Mouse (Mus musculus) 3T3-L1 (cell line): Measurements from ENCODE around the gene Hdac7.

Source experiments
- DNase-seq: peaks from one replicate; pipeline ENCODE4 v3.0.0-alpha.2; 2015; ENCODE audit warnings: low read depth, low spot score

Hdac7 gene

DNA sequence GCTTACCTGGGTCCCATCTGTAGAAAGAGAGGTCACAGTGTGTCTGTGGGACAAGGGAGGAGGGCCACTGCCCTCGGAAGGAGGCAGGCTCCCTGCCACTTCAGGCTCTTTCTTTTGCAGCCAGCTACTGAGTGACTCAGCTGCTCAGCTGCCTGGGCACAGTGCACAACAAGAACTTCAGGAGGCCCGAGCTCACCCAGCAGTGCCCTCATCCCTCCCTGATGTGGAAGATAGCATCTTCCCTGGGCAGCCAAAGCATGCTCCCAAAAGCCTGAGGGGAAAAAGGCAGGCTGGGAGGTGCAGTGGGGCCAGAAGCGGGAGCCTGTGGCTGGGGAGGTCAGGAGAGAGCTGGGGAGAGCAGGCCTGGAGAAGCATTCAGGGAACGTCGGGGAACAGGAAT, 29.6 kb downstream of the Hdac7 start:
- peak; percentile 63 for DNase-seq

DNA sequence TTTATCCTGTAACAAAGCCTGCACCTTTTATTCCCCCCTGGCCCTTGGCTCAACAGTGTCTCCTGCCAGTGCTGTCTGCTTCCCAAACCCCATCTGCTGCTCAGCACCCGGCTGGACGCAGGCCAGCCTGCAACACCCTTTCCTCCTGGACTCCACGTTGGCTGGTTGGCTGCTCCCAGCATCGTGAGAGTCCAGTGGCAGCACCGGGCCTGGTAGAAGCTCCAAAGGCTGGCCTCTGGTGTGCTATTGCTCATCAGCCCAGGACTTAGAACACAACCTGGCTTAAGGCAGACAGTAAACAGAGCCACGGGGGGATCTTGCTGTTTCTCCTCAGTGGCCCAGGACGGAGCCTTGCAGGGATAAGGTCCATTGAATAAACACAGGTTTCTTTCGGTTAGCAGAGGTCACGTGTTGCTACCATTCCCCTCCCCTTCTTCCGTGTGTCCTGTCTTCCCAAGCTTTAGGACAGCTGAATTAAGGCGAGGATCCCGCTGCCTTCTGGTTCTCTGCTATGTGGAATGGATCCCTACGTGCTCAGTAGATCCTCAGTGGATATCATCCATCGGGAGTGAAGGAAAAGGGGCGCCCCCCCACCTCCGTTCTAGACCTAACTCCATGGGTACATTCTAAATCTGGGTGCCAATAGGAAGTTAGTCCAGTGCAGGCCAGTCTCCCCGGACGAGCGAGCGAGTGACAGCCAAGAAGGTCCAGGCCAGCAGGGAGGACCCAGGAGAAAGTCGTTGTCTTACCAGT, 30.7 kb downstream of the Hdac7 start:
- DNase-seq = peak; percentile 55

DNA sequence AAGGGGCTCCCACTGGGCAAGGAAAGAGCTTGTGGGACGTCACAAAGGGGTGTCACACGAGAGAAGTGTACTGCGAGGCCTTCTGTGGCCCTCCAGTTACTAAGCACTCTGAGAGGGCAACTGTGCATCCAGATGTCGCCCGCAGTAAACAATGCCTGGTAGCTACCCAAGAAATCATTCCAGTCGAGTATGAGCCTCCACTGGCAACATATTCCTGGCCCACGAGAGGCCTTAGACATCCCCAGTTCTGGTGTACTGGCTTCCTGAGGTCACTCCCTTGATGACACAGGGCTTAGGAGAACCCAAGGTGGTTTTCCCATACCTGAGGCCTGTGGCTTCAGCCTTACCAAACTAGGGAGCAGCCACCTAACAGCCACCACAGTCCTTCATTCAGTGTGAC, 31.4 kb downstream of the Hdac7 start:
- DNase-seq = no peak

DNA sequence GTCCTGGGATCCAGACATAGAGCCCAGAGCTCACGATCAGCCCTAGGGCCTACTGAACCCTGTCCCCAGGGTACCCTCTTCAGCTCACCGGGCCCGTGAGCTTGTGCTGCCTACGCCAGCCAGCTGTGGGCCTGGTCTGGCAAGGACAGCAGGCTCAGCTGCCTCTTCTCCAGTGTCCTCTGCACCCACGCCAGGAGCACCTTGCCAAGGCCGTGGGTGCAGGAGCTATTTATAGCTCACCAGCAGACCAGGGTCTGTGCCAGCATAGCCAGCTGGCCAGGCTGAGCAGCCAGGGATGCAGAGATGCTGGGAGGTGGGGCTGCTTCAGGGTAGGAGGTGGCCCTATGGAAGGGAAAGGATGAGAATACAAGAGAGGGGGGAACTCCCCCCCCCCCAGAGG, 32.2 kb downstream of the Hdac7 start:
- peak; percentile 80 for DNase-seq

DNA sequence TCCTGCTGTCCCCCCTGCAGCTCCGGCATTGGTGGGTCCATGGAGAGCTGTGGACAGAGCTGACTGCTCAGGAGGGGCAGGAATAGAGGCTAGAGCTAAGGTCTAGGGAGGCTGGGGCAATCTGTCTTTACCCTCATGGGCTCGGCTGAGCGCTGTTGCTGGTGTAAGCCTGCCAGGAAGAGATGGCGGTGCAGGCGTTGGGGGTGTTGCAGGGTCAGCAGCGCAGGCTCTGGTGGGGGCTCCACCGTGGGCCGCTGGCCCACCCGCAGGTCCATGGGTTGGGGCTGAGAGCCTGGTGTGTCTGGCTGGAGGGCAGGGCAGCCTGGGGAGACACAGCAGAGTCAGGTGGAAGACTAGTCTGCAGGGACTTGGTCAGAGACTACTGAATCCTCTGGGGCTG, 33.0 kb downstream of the Hdac7 start:
- DNase-seq = no peak

DNA sequence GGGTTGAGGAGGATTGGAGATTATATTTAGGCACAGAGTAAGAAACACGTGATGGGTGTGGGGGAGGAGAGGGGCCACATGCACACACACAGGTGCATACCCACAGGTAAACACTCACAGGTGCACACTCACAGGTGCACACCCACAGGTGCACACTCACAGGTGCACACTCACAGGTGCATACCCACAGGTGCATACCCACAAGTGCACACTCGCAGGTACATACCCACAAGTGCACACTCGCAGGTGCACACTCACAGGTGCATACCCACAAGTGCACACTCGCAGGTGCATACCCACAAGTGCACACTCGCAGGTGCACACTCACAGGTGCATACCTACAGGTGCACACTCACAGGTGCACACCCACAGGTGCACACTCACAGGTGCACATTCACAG, 33.9 kb downstream of the Hdac7 start:
- no peak for DNase-seq

DNA sequence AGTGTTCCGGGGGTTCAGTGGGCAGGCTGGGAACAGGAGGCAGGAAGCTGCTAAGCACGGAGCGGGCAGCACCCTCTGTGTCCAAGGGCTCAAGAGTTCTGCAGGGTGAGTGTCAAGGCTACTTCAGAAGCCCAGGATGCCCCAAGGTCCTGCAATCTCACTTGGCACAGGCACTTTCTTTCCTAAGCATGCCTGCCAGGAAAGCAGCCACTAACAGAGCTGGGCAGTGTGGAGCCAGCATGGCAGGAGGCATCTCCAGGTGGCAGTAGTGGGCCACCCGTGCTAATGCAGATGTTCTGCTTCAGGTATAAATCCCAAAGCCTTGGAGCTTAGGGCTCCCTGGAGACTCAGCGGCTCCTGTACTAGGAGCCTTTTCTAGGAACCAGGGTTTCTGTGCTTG, 34.4 kb downstream of the Hdac7 start:
- peak; percentile 51 for DNase-seq

DNA sequence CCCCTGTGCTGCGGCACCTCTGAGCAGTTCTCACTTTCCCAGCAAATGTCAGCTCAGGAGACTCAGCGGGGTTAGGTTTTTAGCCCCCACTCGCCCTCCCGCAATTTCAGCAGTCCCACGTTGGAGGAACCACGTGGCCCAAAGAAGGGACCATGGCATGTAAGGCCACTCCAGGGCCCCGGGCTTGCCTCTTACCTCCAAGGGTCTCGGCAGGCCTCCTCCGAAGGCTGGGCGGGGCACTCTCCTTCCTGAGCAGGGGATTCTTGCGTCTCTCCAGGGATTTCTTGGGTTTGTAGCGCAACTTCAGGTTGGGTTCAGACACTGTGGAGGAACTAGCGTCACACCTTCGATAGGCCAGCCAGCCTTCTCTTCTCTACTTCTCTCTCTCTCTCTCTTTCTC, 35.1 kb downstream of the Hdac7 start:
- no peak for DNase-seq

DNA sequence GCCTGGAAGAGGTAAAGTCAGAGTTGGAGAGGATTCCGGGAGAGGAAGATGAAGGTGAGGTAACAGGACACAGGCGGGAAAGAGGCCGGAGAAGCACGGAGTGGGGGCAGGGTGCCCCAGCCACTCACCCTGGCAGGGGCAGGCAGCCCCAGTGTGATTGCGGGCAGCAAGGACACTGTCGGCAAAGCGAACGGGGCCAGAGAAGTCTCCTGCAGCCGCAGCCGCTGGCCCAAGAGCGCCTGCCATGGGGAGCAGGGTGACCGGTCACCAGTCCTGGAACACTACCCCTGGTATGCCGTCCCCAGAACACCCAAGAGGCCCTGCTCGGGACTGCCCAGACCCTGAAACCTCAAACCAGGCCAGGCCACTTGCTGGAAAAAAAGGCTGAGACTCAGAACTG, 35.8 kb downstream of the Hdac7 start:
- no peak for DNase-seq

DNA sequence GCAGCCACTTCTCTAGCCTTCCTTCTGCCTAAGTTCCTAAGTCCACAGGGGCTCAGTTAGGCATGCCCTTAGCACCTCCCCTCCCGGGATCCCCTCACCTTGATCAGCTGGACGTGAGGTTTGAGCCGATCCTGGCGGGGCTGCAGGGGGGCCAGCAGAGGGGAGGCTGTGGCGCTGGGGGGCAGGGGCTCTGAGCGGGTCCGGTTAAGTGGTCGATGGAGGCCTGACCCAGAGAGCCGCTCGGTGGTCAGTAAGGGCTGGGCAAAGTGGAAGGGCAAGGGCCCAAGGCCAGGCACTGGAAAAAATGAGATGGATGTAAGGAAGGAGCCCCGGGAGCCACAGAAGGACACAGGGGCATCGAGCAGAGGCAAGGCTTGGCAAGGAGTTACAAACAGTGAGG, 36.4 kb downstream of the Hdac7 start:
- DNase-seq = no peak

DNA sequence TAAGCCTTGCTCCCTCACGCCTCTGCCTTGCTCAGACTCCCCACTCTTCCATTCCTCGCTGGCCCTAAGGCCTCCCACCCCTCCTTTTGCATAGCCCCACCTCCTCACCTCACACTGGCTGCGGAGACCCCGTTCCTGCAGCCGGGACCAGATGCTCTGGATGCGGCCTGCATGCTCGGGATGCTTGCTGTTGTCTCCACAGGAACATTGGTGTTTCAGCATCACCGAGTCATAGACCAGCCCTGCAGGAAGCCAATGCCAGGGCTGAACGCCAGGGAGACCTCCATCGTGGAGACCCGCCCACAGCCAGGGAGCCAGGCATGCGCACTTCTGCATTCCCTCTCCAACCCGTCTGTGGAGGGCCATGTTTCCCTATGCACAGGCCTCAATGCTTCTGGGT, 41.7 kb downstream of the Hdac7 start:
- DNase-seq = no peak

DNA sequence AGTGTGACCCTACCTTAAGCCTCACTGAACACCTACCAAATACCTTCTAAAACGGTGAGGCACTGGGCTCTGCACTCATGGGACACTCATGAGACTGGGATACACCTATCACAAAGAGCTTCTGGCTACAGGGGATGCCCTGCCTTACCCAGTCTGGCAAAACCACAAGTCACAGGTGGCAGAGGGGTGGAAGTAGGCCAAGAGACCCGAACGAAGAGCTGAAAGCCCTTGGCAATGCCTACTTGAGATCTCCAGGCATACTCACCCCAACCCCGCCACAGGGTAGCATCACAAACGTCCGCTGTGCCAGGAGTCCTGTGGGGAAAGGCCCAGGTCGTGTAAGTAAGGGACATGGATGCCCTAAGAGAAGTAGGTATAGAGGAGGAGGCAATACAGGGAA, 42.5 kb downstream of the Hdac7 start:
- DNase-seq = no peak

DNA sequence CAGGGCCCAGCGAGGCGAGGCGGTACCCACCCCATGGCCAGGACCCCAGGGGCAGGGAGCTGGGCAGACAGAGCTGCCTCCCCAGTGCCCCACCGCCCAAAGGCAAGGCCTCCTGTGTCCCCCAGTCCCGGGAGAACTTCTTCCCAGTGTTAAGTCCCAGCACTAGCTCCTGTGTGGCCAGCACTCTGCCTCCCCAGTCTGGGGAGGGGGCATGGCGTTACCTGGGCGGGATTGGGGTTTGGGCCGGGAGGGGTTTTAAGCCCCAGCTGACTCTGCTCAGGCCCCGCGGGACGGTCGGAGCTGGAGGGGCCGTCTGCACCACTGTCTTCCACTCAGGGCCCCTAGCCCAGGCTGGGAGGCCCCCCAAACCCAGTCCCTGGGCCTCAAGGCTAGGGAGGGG, 43.4 kb downstream of the Hdac7 start:
- no peak for DNase-seq

DNA sequence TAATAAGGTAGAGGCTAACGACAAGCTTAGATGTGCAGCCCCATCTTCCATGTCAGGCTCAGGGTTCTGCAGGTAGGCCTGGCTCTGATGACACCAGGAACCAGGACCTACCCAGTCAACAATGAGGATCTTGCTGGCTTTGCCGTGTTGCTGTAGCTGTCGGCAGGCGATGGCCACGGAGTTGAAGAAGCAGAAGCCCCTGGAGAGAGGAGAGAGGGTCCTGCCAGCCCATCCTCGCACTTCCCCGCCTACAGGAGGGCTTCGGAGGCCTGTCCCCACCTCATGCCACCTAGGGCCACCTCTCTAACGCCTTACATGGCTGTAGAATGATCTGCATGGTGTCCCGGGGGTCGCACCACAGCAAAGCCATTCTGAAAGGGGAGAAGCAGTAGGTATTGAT, 44.9 kb downstream of the Hdac7 start:
- no peak for DNase-seq

DNA sequence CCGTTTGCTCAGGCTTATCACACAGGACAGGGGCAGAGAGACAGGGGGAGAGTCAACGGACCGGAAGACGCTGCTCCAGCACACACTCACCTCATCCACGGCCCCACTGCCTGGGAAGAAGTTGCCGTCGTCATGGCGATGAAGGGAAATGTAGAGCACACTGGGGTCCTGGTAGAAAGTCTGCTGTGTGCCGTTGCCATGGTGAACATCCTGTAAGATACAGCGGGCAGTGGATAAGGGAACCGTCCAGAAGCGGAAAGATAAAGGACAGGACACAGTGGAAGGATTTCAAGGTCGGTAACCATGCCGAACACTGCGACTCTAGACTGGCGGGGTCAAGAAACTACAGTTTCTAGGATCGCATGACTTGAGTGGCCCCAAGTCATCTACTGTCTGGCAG, 46.2 kb downstream of the Hdac7 start:
- DNase-seq = no peak

DNA sequence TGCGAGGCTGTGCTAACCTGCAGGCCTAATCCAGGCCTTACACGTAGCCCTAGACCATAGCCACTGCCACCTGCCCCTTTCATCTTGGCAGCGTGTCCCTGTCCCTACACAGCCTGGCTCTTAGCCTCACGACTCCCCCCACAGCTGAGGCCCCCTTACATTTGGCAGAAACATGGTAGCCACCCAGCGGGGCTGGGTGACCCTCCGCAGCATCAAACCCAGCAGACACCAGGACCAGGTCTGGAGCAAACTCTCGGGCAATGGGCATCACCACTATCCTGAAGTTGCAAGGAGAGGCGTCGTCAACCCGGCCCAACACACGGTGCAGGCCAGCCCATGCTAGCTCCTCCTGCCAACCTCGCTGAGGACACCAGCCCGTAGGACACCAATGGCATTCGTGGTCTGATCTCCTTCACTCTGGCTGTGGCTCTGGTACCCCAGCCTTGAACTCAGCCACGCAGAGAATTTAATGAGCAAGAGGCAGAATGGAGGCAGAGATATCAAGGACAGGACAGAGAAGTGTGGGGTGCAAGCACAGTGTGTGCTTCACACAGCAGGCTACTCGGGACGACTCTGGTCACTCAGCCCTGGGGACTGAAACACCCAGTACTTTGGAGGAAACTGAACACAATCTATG, 47.5 kb downstream of the Hdac7 start:
- no peak for DNase-seq

DNA sequence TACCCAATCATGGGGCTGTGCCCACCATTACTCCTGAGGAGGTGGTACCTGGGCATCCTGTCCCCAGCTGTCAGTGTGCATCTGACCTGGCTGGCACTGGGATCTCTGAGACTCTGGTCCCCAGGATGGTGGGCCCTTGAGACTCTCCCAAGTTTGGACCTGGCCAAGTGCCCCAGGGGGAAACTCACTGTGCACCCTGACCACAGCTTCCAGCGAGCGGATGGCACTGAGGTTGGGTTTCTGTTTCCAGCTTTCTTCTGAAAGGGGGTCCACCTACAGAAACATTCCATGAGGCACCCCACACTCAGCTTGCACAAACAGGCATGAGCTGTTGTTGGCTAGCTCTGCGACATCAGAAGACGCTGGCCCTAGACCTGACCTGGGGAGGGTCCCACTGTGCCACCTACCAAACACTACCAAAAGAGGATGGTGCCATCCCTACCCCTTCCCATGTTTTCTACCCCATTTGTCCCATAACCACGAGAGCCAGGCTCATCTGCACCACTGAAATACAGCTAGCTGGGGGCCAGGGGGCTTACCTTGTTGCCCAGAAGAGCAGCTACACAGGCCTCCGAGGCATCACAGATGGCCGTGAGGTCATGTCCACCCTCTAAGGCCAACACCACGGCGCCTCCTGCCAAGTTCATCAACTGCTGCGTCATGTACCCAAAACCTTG, 48.6 kb downstream of the Hdac7 start:
- no peak for DNase-seq

DNA sequence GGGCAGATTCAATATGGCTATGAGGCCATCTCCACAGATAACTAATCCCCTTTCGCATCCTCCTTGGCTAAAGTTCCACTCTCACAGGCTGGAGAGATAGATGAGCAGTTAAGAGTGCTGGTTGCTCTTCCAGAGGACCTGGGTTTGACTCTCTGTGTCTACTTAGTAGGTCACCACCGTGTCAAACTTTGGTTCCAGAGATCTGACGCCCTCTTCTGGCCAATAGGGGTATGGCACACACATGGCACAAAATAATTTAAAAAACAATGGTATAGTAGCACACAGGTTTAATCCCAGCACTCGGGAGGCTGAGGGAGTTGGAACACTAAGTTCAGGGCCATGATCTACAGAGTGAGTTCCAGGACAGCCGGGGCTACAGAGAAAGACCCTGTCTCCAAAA, 50.0 kb downstream of the Hdac7 start:
- DNase-seq = no peak

DNA sequence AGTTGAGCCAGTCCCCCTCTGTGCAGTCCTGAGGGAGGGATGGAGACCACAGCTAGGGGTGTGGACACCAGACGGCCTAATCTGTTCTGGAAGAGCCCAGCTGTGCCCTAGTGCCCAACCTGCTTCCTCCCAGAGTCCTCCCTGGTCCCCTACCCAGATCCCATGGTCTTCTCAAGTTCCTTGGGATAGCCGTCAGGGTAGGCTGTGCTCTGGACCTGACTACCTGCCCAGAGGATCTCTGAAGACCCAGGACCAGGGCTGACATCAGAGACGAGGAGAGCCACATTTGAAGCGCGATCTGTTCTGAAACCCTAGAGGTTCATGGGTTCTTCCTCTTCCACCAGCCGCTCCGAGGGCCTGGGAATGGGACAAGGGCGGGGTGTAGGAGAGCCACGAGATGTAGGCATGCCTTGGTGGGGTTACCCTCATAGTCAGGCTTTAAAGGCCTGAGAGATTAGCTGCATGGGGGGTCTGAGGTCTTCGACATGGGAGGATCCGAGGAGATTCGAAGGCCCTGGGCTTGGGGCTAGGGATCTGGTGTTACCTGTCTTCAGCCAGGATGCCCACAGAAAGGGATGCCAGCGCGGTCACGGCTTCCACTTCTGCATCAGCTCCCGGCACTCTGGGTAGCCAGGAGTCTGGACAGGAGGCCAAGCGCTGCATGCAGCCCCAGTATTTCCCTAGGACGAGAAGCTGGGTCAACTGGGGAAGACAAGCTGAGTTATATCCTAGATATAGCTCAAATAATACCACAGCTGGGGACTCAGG, 50.7 kb downstream of the Hdac7 start:
- DNase-seq = no peak

DNA sequence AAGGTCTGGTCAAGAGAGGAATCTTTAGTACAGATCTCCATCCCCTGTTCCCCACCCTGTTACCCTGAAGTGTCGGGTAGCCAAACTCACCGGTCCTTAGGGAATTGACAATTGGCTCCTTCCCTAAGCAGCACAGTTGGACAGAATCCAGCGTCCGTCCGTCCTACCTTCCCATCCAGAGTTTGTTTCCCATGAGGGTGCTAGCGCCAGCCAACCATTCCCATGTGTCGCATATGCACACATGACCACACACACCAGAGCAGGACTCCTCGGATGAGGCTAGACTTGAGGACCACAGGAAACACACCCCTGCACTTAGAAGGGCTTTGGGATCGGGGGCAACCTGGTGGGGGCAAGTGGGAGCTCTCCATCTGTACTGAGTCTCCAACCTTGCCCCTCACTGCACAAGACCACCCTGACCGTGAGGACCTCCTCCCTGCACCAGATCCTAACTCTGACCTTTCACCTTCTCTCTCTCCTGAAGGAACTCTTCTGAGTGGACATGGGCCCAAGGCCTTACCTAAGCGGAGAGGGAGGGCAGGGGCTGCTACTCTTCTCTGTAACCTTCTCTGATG, 53.1 kb downstream of the Hdac7 start:
- DNase-seq = no peak

DNA sequence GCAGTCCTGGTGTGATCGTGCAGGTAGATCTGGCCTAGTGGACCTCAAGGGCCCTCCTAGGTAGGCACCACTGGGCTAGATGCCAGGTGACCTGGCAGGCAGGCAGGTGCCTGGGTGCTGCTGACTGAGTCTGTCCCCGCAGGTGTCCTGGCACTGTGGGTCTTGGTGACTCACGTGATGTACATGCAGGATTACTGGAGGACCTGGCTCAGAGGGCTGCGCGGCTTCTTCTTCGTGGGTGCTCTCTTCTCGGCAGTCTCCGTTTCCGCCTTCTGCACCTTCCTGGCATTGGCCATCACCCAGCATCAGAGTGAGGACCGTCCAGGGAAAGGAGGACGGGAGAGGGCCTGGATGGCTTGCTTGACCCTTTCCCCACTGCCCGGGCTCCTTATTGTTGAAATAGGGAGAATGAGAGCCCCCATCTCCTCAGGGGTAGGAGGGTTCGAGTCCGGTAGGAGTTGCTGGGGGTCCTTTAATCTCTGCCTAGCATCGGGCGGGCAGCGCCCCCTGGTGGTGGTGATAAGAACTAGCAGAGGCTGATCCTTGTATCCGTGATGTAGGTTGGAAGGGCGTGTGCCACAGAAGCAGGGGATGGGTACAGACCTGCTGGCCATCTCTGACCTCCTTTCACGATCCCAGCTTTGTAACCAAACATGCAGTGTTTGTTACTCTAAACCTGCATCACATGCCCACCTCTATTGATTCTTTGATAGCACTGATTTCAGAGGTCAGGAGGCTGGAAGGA, 54.4 kb downstream of the Hdac7 start:
- DNase-seq = peak; percentile 70
